ENCODE assay signal across 9 mouse cellular contexts in genomic region chr2:37766027-37766761, GRCm38 (mm10). TPM values are rescaled to one million over a fixed set of nuclear protein-coding genes. Genes with fewer than 3 reads are reported as not detected.
DNase-seq lines count a peak whose midpoint lies in the region; ATAC-seq and TF ChIP-seq lines count a peak whose summit lies in the region.
"Had no signal": no experiment of that assay in that cellular context is flagged by ENCODE, and none has a peak within 500 bp of the region (broad histone marks: within the 10 kb centered on the region; RNA-seq: fewer than 3 reads in every experiment).

No protein-coding gene starts in this region.

- ATAC-seq in forebrain, embryonic 15.5 days (replicated peaks) = no peak
- ATAC-seq in lung, postnatal 0 days = peak; percentile 84

- DNase-seq in forebrain, embryonic 10.5 days (ENCODE audit: extremely low spot score, low spot score) = no peak
- peak; percentile 46 to 55 for DNase-seq in spleen, postnatal 36 days (ENCODE audit: low spot score in 2 of 2)
- DNase-seq in spleen, postnatal 10 days (ENCODE audit: low spot score in 2 of 2) = no peak
- DNase-seq in lung, postnatal 0 days (ENCODE audit: low spot score) = peak; percentile 63
- DNase-seq in thymus, postnatal 25 days = peak; percentile 21
- DNase-seq in kidney, postnatal 25 days = no peak
- no peak for DNase-seq in layer of hippocampus, adult 18-20 months (ENCODE audit: low spot score in 2 of 2)

- no peak overlapping the region for H3K9ac ChIP-seq in forebrain, embryonic 15.5 days (replicated peaks)
- H3K9ac ChIP-seq in lung, postnatal 0 days (replicated peaks; ENCODE audit: low read depth) = no peak overlapping the region

- TF ChIP-seq CTCF in lung, postnatal 0 days (IDR thresholded peaks at IDR 0.05) = no peak

- no peaks in the 10 kb centered on the region for H3K36me3 ChIP-seq in forebrain, embryonic 10.5 days (replicated peaks)
- no peaks in the 10 kb centered on the region for H3K36me3 ChIP-seq in forebrain, embryonic 15.5 days
- no peaks in the 10 kb centered on the region for H3K36me3 ChIP-seq in lung, postnatal 0 days (ENCODE audit: insufficient read depth, low read length)

- peaks cover 62% of the 10 kb centered on the region for H3K4me1 ChIP-seq in forebrain, embryonic 10.5 days
- H3K4me1 ChIP-seq in forebrain, embryonic 15.5 days = peaks cover 35% of the 10 kb centered on the region
- H3K4me1 ChIP-seq in lung, postnatal 0 days (ENCODE audit: insufficient read depth, low read depth, low read length) = peaks cover 11% of the 10 kb centered on the region; the same call in 1 of the 2 replicates

- peaks cover 93% of the 10 kb centered on the region for H3K27me3 ChIP-seq in forebrain, embryonic 10.5 days (ENCODE audit: poor library complexity, severe bottlenecking)
- no peaks in the 10 kb centered on the region for H3K27me3 ChIP-seq in forebrain, embryonic 15.5 days
- H3K27me3 ChIP-seq in lung, postnatal 0 days (replicated peaks; ENCODE audit: insufficient read depth, low read length) = no peaks in the 10 kb centered on the region

- no peak overlapping the region for H3K4me3 ChIP-seq in forebrain, embryonic 10.5 days
- no peak overlapping the region for H3K4me3 ChIP-seq in forebrain, embryonic 15.5 days
- no peak overlapping the region for H3K4me3 ChIP-seq in lung, postnatal 0 days (ENCODE audit: low read depth, low read length)

- H3K4me2 ChIP-seq in forebrain, embryonic 15.5 days (replicated peaks) = no peak overlapping the region
- no peak overlapping the region for H3K4me2 ChIP-seq in lung, postnatal 0 days (replicated peaks; ENCODE audit: low read depth, low read length)

- 43% methylated on average over 11 of the region's 11 CpGs for WGBS in forebrain, embryonic 10.5 days
- 43% methylated on average over 10 of the region's 11 CpGs for WGBS in forebrain, embryonic 15.5 days
- WGBS in lung, postnatal 0 days = 40% methylated on average over 11 of the region's 11 CpGs

- 0 out of 2 replicates have a peak, but pooled peaks have one; percentile 21 for TF ChIP-seq EP300 in lung, postnatal 0 days (IDR thresholded peaks at IDR 0.05)

- H3K9me3 ChIP-seq in forebrain, embryonic 10.5 days = no peaks in the 10 kb centered on the region
- no peaks in the 10 kb centered on the region for H3K9me3 ChIP-seq in forebrain, embryonic 15.5 days
- no peaks in the 10 kb centered on the region for H3K9me3 ChIP-seq in lung, postnatal 0 days (ENCODE audit: low read length)

- H3K27ac ChIP-seq in forebrain, embryonic 10.5 days = peak overlapping the region; percentile 53; the same call in 1 of the 2 replicates
- H3K27ac ChIP-seq in forebrain, embryonic 15.5 days (replicated peaks) = no peak overlapping the region
- no peak overlapping the region for H3K27ac ChIP-seq in lung, postnatal 0 days (ENCODE audit: low read length)

RNA-seq across cellular contexts. Expression of gene Crb2, which starts 9.9 kb away (rescaled TPM):
- polyA plus RNA-seq in forebrain, embryonic 10.5 days (2016; fragmentation: Nextera tagmentation; extraction: Ambion mirVana) = 30.4 and 30.9 TPM in 2 replicates
- polyA plus RNA-seq in forebrain, embryonic 15.5 days (2015; fragmentation: Nextera tagmentation; extraction: Ambion mirVana) = 7.1 and 8.4 TPM in 2 replicates
- 0.39 and 0.40 TPM in 2 replicates for polyA plus RNA-seq in lung, postnatal 0 days (2015; fragmentation: Nextera tagmentation; extraction: Ambion mirVana)
- 1 to 10 TPM; 2.8 to 3.1 TPM for total RNA-seq in layer of hippocampus, adult 18-20 months (2021)
- total RNA-seq: megakaryocyte-erythroid progenitor cell, adult 5-6 weeks had no signal

Comparison
In these comparisons a context has a peak if more than half of its experiments do, and no peak if none do; other contexts are left out.
1. DNase-seq: peak in spleen, postnatal 36 days (2 of 2), lung, postnatal 0 days (single experiment) and thymus, postnatal 25 days (single experiment); none in forebrain, embryonic 10.5 days (single experiment), spleen, postnatal 10 days (0 of 2), kidney, postnatal 25 days (0 of 2) and layer of hippocampus, adult 18-20 months (0 of 2).